Mouse (Mus musculus) E14TG2a.4 (cell line): ENCODE results near the gene Jun.

ENCODE experiments used
- CTCF ChIP-seq: conservative IDR thresholded peaks from 2 replicates; pipeline ENCODE4 v1.5.1; 2014; ENCODE audit warnings: low read length
- NANOG ChIP-seq: IDR thresholded peaks from 2 replicates; pipeline ENCODE4 v1.6.1; 2014; ENCODE audit warnings: borderline replicate concordance, low read length, mixed read lengths
- POU5F1 ChIP-seq: IDR thresholded peaks from 2 replicates; pipeline ENCODE4 v1.6.1; 2014; ENCODE audit warnings: low read length, borderline replicate concordance

GRCm38 (mm10) chr4:95052025-95052899 is at the start of gene Jun:
- TF ChIP-seq CTCF (no peak), NANOG (no peak), POU5F1 (no peak)
